Mouse (Mus musculus): ENCODE measurements at regions not wholly inside any gene's neighbourhood (a gene's known extent, or its start where the extent isn't known, plus 50 kb on each side); places are given as distances from the start of the nearest gene placed in this dataset.

- DNase-seq (ENCODE audit: low spot score in 2 of 2), result no peak
Measured at GRCm38 (mm10) chr4:107736866-107737265, 52.8 kb upstream of the Dmrtb1 start.

- DNase-seq (ENCODE audit: low spot score in 2 of 2), result peak; percentile 77 to 79
Measured at GRCm38 (mm10) chr4:107737907-107738306, 53.9 kb upstream of the Dmrtb1 start.

GRCm38 (mm10) chr4:107738776-107739175 lies 54.7 kb upstream of the Dmrtb1 start:
- DNase-seq (ENCODE audit: low spot score in 2 of 2), result no peak

- DNase-seq (ENCODE audit: low spot score in 2 of 2), result no peak
Measured at GRCm38 (mm10) chr4:107739789-107740405, 55.9 kb upstream of the Dmrtb1 start.

GRCm38 (mm10) chr4:107743646-107744045 lies 58.4 kb upstream of the Lrp8 start:
- DNase-seq (ENCODE audit: low spot score in 2 of 2), result no peak

GRCm38 (mm10) chr4:107746366-107746765 lies 55.7 kb upstream of the Lrp8 start:
- no peak for DNase-seq (ENCODE audit: low spot score in 2 of 2)

- DNase-seq (ENCODE audit: low spot score in 2 of 2), result no peak
Measured at GRCm38 (mm10) chr4:107746923-107747431, 55.1 kb upstream of the Lrp8 start.

- no peak for DNase-seq (ENCODE audit: low spot score in 2 of 2)
Measured at GRCm38 (mm10) chr4:107747454-107747853, 54.6 kb upstream of the Lrp8 start.

- no peak for DNase-seq (ENCODE audit: low spot score in 2 of 2)
Measured at GRCm38 (mm10) chr4:107747907-107748628, 54.0 kb upstream of the Lrp8 start.

GRCm38 (mm10) chr4:107749045-107749444 lies 53.0 kb upstream of the Lrp8 start:
- DNase-seq (ENCODE audit: low spot score in 2 of 2), result no peak

- no peak for DNase-seq (ENCODE audit: low spot score in 2 of 2)
Measured at GRCm38 (mm10) chr4:107750017-107750416, 52.0 kb upstream of the Lrp8 start.
